Mouse (Mus musculus) heart, embryonic 11.5 days (tissue): ENCODE measurements at regions not wholly inside any gene's neighbourhood (a gene's known extent, or its start where the extent isn't known, plus 50 kb on each side); places are given as distances from the start of the nearest gene placed in this dataset.

Source experiments
- ATAC-seq: fragments of 200-750 bp; cut with Nextera tagmentation; replicated peaks from 2 replicates; pipeline ENCODE4 v1.8.0; 2017; ENCODE audit warnings: moderate library complexity; ENCODE audit not compliant: insufficient number of reproducible peaks, low FRiP score, low TSS enrichment
- H3K27ac ChIP-seq: fragments of 300-500 bp; sonication (generic); 2 replicates; pipeline ENCODE4 v1.5.1; 2014; ENCODE audit warnings: mild to moderate bottlenecking, low read depth, low read length
- H3K27me3 ChIP-seq: fragments of 300-500 bp; sonication (generic); 2 replicates; pipeline ENCODE4 v1.6.1; 2014; ENCODE audit warnings: mild to moderate bottlenecking, low read length, mixed read lengths; ENCODE audit not compliant: control insufficient read depth, insufficient read depth
- H3K36me3 ChIP-seq: fragments of 300-500 bp; sonication (generic); 2 replicates; pipeline ENCODE4 v1.6.1; 2014; ENCODE audit warnings: mild to moderate bottlenecking, low read length, moderate library complexity, mixed read lengths; ENCODE audit not compliant: control insufficient read depth, insufficient read depth
- H3K4me1 ChIP-seq: fragments of 300-500 bp; sonication (generic); 2 replicates; pipeline ENCODE4 v1.6.1; 2014; ENCODE audit warnings: low read length; ENCODE audit not compliant: control insufficient read depth, insufficient read depth
- H3K4me2 ChIP-seq: fragments of 300-500 bp; sonication (generic); 2 replicates; pipeline ENCODE4 v1.6.1; 2014; ENCODE audit warnings: mild to moderate bottlenecking, moderate library complexity
- H3K4me3 ChIP-seq: fragments of 300-500 bp; sonication (generic); 2 replicates; pipeline ENCODE4 v1.5.1; 2014; ENCODE audit warnings: low read depth, low read length
- H3K9ac ChIP-seq: fragments of 300-500 bp; sonication (generic); 2 replicates; pipeline ENCODE4 v1.6.1; 2014; ENCODE audit warnings: mild to moderate bottlenecking, low read depth, low read length, moderate library complexity
- H3K9me3 ChIP-seq: fragments of 300-500 bp; sonication (generic); replicated peaks from 2 replicates; pipeline ENCODE4 v1.6.1; 2016; ENCODE audit warnings: low read length; ENCODE audit not compliant: control insufficient read depth
- whole genome bisulfite sequencing: fragments of 180-500 bp; shearing (Covaris S2); extraction: QIAGEN DNeasy Blood & Tissue Kit; methylation state at CpG from one replicate; pipeline ENCODE4 v1.1.7; 2014; ENCODE audit not compliant: insufficient replicate concordance; 5-methylcytosine and 5-hydroxymethylcytosine counted together

DNA sequence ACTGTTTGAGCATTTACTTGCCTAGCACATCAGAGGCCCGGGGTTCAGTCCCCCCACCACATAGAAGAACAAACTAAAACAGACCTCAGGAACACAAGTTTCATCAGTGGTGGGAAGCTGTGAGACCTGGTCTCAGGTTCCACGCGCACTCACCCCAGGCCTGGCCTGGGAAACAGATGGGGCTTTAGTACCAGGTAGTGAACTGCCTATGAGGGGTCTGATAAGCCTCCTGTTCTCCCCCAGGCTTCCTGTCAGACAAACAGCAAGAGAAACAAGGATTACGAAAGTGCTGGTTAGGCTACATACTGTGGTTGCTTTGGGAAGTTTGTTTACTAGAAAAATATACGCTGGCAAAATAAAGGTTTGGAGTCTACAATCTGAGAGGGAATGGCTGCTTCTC, 83.7 kb upstream of the S1pr3 start:
- H3K36me3 ChIP-seq = no peaks in the 10 kb centered on the region
- no peak overlapping the region for H3K27ac ChIP-seq
- no peaks in the 10 kb centered on the region for H3K27me3 ChIP-seq
- no peak overlapping the region for H3K9ac ChIP-seq
- ATAC-seq = no peak
- H3K9me3 ChIP-seq = no peaks in the 10 kb centered on the region
- WGBS = 61% methylated on average over 5 of the region's 5 CpGs
- H3K4me2 ChIP-seq = no peak overlapping the region
- peaks cover 14% of the 10 kb centered on the region for H3K4me1 ChIP-seq
- no peak overlapping the region for H3K4me3 ChIP-seq

DNA sequence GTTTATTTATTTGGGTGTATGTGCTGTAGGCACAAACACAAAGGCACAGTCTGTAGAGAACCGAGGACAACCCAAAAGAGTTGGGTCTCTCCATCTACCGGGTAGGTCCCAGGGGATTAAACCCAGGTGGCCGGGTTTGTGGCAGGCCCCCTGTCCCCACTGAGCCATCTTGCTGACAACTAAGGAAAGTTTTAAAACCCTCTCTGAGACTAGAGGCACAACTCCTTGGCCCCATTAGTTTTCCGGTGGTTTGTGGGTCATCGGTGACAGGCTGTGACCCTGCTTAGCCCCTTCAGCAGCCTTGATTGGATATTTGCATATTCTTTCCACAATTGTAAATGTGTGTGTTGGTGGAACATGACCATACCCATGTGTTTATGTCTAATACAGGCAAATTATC, 83.1 kb upstream of the S1pr3 start:
- ATAC-seq = no peak
- Histone ChIP-seq H3K9ac (no peak overlapping the region), H3K4me3 (no peak overlapping the region), H3K4me1 (peaks cover 14% of the 10 kb centered on the region), H3K36me3 (no peaks in the 10 kb centered on the region), H3K27me3 (no peaks in the 10 kb centered on the region), H3K4me2 (no peak overlapping the region), H3K27ac (no peak overlapping the region), H3K9me3 (no peaks in the 10 kb centered on the region)
- 73% methylated on average over 5 of the region's 5 CpGs for WGBS

DNA sequence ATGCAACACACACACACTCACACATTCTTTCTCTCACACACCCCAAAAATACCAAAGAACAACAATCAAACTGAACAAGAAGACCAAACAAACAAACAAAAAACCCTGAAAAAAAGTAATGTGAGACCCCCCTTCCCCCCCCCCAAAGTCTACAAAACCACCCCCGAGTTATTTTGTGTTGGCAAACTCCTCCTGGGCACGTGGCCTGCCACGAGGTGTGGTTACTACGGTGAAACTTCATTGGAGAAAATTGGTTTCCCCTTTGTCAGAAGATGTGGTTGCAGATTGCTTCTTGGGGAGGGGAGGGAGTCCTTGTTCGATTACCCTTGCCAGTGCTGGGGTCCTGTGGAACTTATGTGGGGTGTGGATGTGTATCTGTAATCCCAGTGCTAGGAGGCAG, 82.3 kb upstream of the S1pr3 start:
- H3K27ac ChIP-seq = no peak overlapping the region
- H3K4me1 ChIP-seq = peaks cover 14% of the 10 kb centered on the region
- H3K9ac ChIP-seq = no peak overlapping the region
- H3K9me3 ChIP-seq = no peaks in the 10 kb centered on the region
- no peak for ATAC-seq
- H3K4me2 ChIP-seq = no peak overlapping the region
- H3K36me3 ChIP-seq = no peaks in the 10 kb centered on the region
- WGBS = 76% methylated on average over 5 of the region's 5 CpGs
- H3K27me3 ChIP-seq = no peaks in the 10 kb centered on the region
- no peak overlapping the region for H3K4me3 ChIP-seq

DNA sequence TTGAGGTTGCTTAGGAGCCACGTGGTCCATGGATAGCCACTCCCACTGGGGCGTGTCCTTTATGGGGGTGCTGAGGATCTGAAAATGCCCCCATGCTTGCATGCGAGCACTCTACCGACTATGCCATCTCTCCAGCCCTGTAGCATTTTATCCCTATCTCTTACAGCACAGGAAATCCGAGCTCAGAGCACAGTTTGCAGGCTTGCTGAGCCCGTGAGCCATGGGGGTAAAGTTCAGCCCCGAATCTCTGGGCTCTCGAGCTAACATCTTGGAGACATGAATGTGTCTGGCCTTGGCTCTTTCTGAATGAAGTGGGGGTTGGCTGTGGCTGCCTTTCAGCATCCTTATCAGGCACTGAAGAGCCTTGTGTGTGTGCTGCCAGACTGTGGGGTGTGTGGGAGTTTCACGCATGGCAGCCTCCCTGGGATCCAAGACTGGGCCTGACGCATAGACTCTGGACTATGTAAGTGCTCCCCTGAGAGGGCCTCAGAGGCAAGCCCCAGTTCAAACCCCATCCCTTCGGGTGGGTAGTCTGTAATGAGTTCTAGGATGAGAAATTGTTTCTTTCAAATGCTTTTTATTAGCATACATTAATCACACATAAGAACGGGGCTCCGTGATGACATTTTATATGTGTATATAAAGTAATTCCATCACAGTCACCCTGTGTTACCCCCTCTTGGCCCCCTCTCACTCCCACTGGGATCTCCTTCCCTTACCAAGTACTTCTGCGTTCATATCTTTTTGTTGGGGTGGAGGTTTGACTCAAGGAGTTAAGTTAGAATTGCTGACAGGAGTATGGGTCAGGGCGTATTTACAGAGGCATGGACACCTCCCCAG, 80.1 kb upstream of the S1pr3 start:
- peak; percentile 73 for ATAC-seq
- 33% methylated on average over 15 of the region's 15 CpGs for WGBS
- H3K9me3 ChIP-seq = no peaks in the 10 kb centered on the region
- no peak overlapping the region for H3K4me3 ChIP-seq
- no peaks in the 10 kb centered on the region for H3K36me3 ChIP-seq
- H3K27ac ChIP-seq = peak overlapping the region; percentile 59
- H3K4me1 ChIP-seq = peaks cover 14% of the 10 kb centered on the region
- no peaks in the 10 kb centered on the region for H3K27me3 ChIP-seq
- H3K9ac ChIP-seq = no peak overlapping the region
- H3K4me2 ChIP-seq = peak overlapping the region; percentile 20; the same call in 1 of the 2 replicates

- Histone ChIP-seq H3K27ac (peak overlapping the region; percentile 59), H3K4me2 (no peak overlapping the region), H3K9ac (no peak overlapping the region), H3K36me3 (no peaks in the 10 kb centered on the region), H3K4me3 (no peak overlapping the region), H3K9me3 (no peaks in the 10 kb centered on the region), H3K27me3 (no peaks in the 10 kb centered on the region), H3K4me1 (peaks cover 14% of the 10 kb centered on the region)
- WGBS = 69% methylated on average over 8 of the region's 8 CpGs
- ATAC-seq = no peak
Measured at GRCm38 (mm10) chr13:51328971-51329346, 79.5 kb upstream of the S1pr3 start.

DNA sequence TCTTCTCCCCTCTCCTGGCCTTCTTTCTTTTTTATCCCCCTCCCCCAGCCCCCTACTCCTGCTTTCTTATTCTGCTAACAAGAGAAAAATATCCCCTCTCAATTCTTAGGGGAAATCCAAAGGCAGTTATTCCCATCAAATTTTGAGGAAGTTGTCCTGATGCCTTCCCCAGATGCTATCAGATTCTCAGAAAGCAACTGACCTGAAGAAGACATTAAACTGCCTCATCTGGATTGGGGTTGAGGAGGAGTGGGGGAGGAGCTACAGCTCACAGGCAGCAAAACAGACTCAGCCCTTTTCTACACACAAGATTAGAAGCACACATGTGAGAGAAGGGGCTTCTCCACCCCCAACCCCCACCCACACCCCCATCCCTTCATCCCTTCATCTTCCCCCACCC, 78.7 kb upstream of the S1pr3 start:
- Histone ChIP-seq H3K9ac (no peak overlapping the region), H3K4me3 (no peak overlapping the region), H3K36me3 (no peaks in the 10 kb centered on the region), H3K4me1 (peaks cover 14% of the 10 kb centered on the region), H3K27ac (no peak overlapping the region), H3K27me3 (no peaks in the 10 kb centered on the region), H3K9me3 (no peaks in the 10 kb centered on the region), H3K4me2 (no peak overlapping the region)
- ATAC-seq = no peak

GRCm38 (mm10) chr13:51332271-51332670, 76.2 kb upstream of the S1pr3 start:
- no peaks in the 10 kb centered on the region for H3K36me3 ChIP-seq
- H3K27ac ChIP-seq = no peak overlapping the region
- no peaks in the 10 kb centered on the region for H3K27me3 ChIP-seq
- H3K9ac ChIP-seq = no peak overlapping the region
- no peak overlapping the region for H3K4me3 ChIP-seq
- H3K4me2 ChIP-seq = no peak overlapping the region
- ATAC-seq = no peak
- peaks cover 14% of the 10 kb centered on the region for H3K4me1 ChIP-seq
- no peaks in the 10 kb centered on the region for H3K9me3 ChIP-seq
- WGBS = 66% methylated on average over 7 of the region's 7 CpGs

GRCm38 (mm10) chr13:51333481-51333880, 75.0 kb upstream of the S1pr3 start:
- Histone ChIP-seq H3K27ac (no peak overlapping the region), H3K9ac (no peak overlapping the region), H3K9me3 (no peaks in the 10 kb centered on the region), H3K4me3 (no peak overlapping the region), H3K4me1 (peaks cover 7% of the 10 kb centered on the region), H3K27me3 (no peaks in the 10 kb centered on the region), H3K36me3 (no peaks in the 10 kb centered on the region), H3K4me2 (no peak overlapping the region)
- ATAC-seq = no peak
- 81% methylated on average over 5 of the region's 5 CpGs for WGBS

DNA sequence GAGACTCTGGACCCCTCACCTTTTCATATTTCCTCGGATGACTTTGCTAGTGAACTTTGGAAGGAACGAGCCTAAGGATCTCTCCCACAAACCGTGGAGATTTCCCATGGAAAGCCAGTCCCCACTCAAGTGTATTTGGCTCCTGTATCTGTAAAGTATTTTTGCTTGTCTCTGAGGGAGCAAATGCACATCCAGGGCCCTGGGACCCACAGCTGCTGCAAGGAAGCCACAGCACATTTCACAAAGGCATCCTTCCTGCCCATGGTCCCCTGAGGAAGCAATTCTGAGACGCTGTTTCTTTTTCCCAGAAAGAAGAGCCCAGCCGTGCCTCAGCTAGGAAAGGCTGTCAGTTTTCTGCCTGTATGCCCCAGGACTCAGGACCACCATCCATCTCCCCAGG, 71.7 kb upstream of the S1pr3 start:
- Histone ChIP-seq H3K36me3 (no peaks in the 10 kb centered on the region), H3K27ac (no peak overlapping the region), H3K9me3 (no peaks in the 10 kb centered on the region), H3K4me3 (no peak overlapping the region), H3K4me1 (no peaks in the 10 kb centered on the region), H3K4me2 (no peak overlapping the region), H3K9ac (no peak overlapping the region), H3K27me3 (no peaks in the 10 kb centered on the region)
- no peak for ATAC-seq
- 71% methylated on average over 5 of the region's 5 CpGs for WGBS
